Mouse (Mus musculus) midbrain, postnatal 0 days (tissue): ENCODE results near the gene Ttc23. TPM values are rescaled to one million over a fixed set of nuclear protein-coding genes. Genes with fewer than 3 reads are reported as not detected.
A peak's percentile ranks its signal among the peaks of the same experiment; 100 is the strongest.

ENCODE experiments used
- ATAC-seq: fragments of 200-750 bp; cut with Nextera tagmentation; 2 replicates; pipeline ENCODE4 v1.8.0; 2017; ENCODE audit warnings: moderate number of reproducible peaks, mild to moderate bottlenecking, moderate TSS enrichment, moderate library complexity; ENCODE audit not compliant: low FRiP score
- DNase-seq: peaks from one replicate; pipeline ENCODE4 v3.0.0-alpha.2; 2015; ENCODE audit warnings: low spot score
- H3K27ac ChIP-seq: fragments of 300-500 bp; sonication (generic); 2 replicates; pipeline ENCODE4 v1.5.1; 2014; ENCODE audit warnings: low read depth, mild to moderate bottlenecking, low read length, mixed read lengths
- H3K27me3 ChIP-seq: fragments of 300-500 bp; sonication (generic); 2 replicates; pipeline ENCODE4 v1.6.1; 2014; ENCODE audit warnings: low read length, control low read depth, mixed read lengths; ENCODE audit not compliant: insufficient read depth
- H3K36me3 ChIP-seq: fragments of 300-500 bp; sonication (generic); 2 replicates; pipeline ENCODE4 v1.6.1; 2014; ENCODE audit warnings: low read length, control low read depth, mixed read lengths; ENCODE audit not compliant: insufficient read depth
- H3K4me1 ChIP-seq: fragments of 300-500 bp; sonication (generic); 2 replicates; pipeline ENCODE4 v1.6.1; 2014; ENCODE audit warnings: mild to moderate bottlenecking, control low read depth, antibody characterized with exemption, low read length, mixed read lengths; ENCODE audit not compliant: insufficient read depth
- H3K4me2 ChIP-seq: fragments of 300-500 bp; sonication (generic); 2 replicates; pipeline ENCODE4 v1.6.1; 2014; ENCODE audit warnings: low read depth, mild to moderate bottlenecking, low read length, mixed read lengths; ENCODE audit not compliant: poor library complexity, severe bottlenecking
- H3K4me3 ChIP-seq: fragments of 300-500 bp; sonication (generic); 2 replicates; pipeline ENCODE4 v1.5.1; 2014; ENCODE audit warnings: low read depth, mild to moderate bottlenecking, low read length, moderate library complexity
- H3K9ac ChIP-seq: fragments of 300-500 bp; sonication (generic); replicated peaks from 2 replicates; pipeline ENCODE4 v1.6.1; 2014; ENCODE audit warnings: mild to moderate bottlenecking, low read length, moderate library complexity, mixed read lengths; ENCODE audit not compliant: poor library complexity, severe bottlenecking
- H3K9me3 ChIP-seq: fragments of 300-500 bp; sonication (generic); 2 replicates; pipeline ENCODE4 v1.6.1; 2016; ENCODE audit warnings: low read length, control low read depth
- CTCF ChIP-seq: IDR thresholded peaks from 2 replicates; pipeline ENCODE4 v1.5.1; 2016; ENCODE audit warnings: antibody characterized with exemption, mild to moderate bottlenecking
- WGBS: fragments of 180-500 bp; shearing (Covaris S2); extraction: QIAGEN DNeasy Blood & Tissue Kit; methylation state at CpG from one replicate; pipeline ENCODE4 v1.1.7; 2014; 5-methylcytosine and 5-hydroxymethylcytosine counted together
- polyA plus RNA-seq: library from polyadenylated mRNA; unstranded; fragments of >200 nt; fragmentation: Nextera tagmentation; extraction: Ambion mirVana; gene quantifications from 2 replicates; pipeline ENCODE4 v1.2.1, GENCODE M21; 2015
- total RNA-seq: library from RNA; depleted of rRNA; stranded (reverse); fragments of >200 nt; gene quantifications from 2 replicates; pipeline ENCODE4 v1.2.3, GENCODE M21; 2014

Ttc23 gene
- total and polyA plus RNA-seq, 2 experiments from 2014 or later, result 4.6 to 5.9 TPM

GRCm38 (mm10) chr7:67775623-67776022 is 128.4 kb downstream of the Ttc23 start:
- no peak for ATAC-seq

GRCm38 (mm10) chr7:67776636-67777305 is 129.6 kb downstream of the Ttc23 start:
- H3K4me2 ChIP-seq, result no peak overlapping the region
- peak; percentile 47 for DNase-seq

More at GRCm38 (mm10) chr7:67775623-67776022, 128.4 kb downstream of the Ttc23 start:
- Histone ChIP-seq H3K4me2 (no peak overlapping the region), H3K9ac (no peak overlapping the region), H3K27ac (no peak overlapping the region), H3K36me3 (no peaks in the 10 kb centered on the region), H3K4me3 (no peak overlapping the region), H3K4me1 (peaks cover 4% of the 10 kb centered on the region; the same call in 1 of the 2 replicates), H3K9me3 (no peaks in the 10 kb centered on the region), H3K27me3 (no peaks in the 10 kb centered on the region)
- no peak for TF ChIP-seq CTCF
- no peak for DNase-seq
- 90% methylated on average over 3 of the region's 3 CpGs for WGBS

GRCm38 (mm10) chr7:67787861-67788260 is 140.7 kb downstream of the Ttc23 start:
- Histone ChIP-seq H3K36me3 (no peaks in the 10 kb centered on the region), H3K27me3 (no peaks in the 10 kb centered on the region), H3K4me1 (no peaks in the 10 kb centered on the region), H3K9ac (no peak overlapping the region), H3K27ac (no peak overlapping the region), H3K4me2 (no peak overlapping the region), H3K9me3 (no peaks in the 10 kb centered on the region), H3K4me3 (no peak overlapping the region)
- 78% methylated on average over 2 of the region's 2 CpGs for WGBS
- no peak for TF ChIP-seq CTCF
- ATAC-seq, result no peak
- DNase-seq, result no peak

More at GRCm38 (mm10) chr7:67776636-67777305, 129.6 kb downstream of the Ttc23 start:
- Histone ChIP-seq H3K9ac (no peak overlapping the region), H3K36me3 (no peaks in the 10 kb centered on the region), H3K27me3 (no peaks in the 10 kb centered on the region), H3K27ac (no peak overlapping the region), H3K4me1 (peaks cover 4% of the 10 kb centered on the region; the same call in 1 of the 2 replicates), H3K9me3 (no peaks in the 10 kb centered on the region), H3K4me3 (no peak overlapping the region)
- ATAC-seq, result no peak
- WGBS, result 21% methylated on average over 12 of the region's 12 CpGs
- no peak for TF ChIP-seq CTCF

- no peak for ATAC-seq
Observed at GRCm38 (mm10) chr7:67788713-67789112, 141.5 kb downstream of the Ttc23 start.

GRCm38 (mm10) chr7:67791256-67791655 is 144.0 kb downstream of the Ttc23 start:
- no peak for ATAC-seq
- TF ChIP-seq CTCF, result no peak
- WGBS, result 61% methylated on average over 7 of the region's 7 CpGs

More at GRCm38 (mm10) chr7:67788713-67789112, 141.5 kb downstream of the Ttc23 start:
- no peak overlapping the region for H3K9ac ChIP-seq
- no peak overlapping the region for H3K4me2 ChIP-seq
- peak; percentile 86 for DNase-seq
- TF ChIP-seq CTCF, result peak; percentile 95
- no peak overlapping the region for H3K4me3 ChIP-seq
- H3K36me3 ChIP-seq, result no peaks in the 10 kb centered on the region
- H3K27me3 ChIP-seq, result no peaks in the 10 kb centered on the region
- no peaks in the 10 kb centered on the region for H3K9me3 ChIP-seq
- H3K27ac ChIP-seq, result no peak overlapping the region
- WGBS, result 16% methylated on average over 10 of the region's 10 CpGs
- no peaks in the 10 kb centered on the region for H3K4me1 ChIP-seq

GRCm38 (mm10) chr7:67793449-67793848 is 146.2 kb downstream of the Ttc23 start:
- no peak for TF ChIP-seq CTCF
- Histone ChIP-seq H3K9ac (no peak overlapping the region), H3K27ac (no peak overlapping the region), H3K36me3 (no peaks in the 10 kb centered on the region), H3K4me1 (no peaks in the 10 kb centered on the region), H3K9me3 (no peaks in the 10 kb centered on the region), H3K4me3 (no peak overlapping the region), H3K4me2 (no peak overlapping the region), H3K27me3 (no peaks in the 10 kb centered on the region)
- 73% methylated on average over 7 of the region's 7 CpGs for WGBS
- DNase-seq (no peak), ATAC-seq (no peak)

More at GRCm38 (mm10) chr7:67791256-67791655, 144.0 kb downstream of the Ttc23 start:
- Histone ChIP-seq H3K4me3 (no peak overlapping the region), H3K4me2 (no peak overlapping the region), H3K4me1 (no peaks in the 10 kb centered on the region), H3K27me3 (no peaks in the 10 kb centered on the region), H3K27ac (no peak overlapping the region), H3K36me3 (no peaks in the 10 kb centered on the region), H3K9me3 (no peaks in the 10 kb centered on the region), H3K9ac (no peak overlapping the region)
- no peak for DNase-seq
